Mouse (Mus musculus): ENCODE data around the gene Gm47996. TPM values are rescaled to one million over a fixed set of nuclear protein-coding genes. Genes with fewer than 3 reads are reported as not detected.

Gene Gm47996
- polyA plus RNA-seq, 1 experiment from 2014 or later = not detected

- H3K9ac ChIP-seq (ENCODE audit: low read length) = no peak overlapping the region
- H3K27me3 ChIP-seq (replicated peaks; ENCODE audit: control insufficient read depth, insufficient read depth, low read length) = no peaks in the 10 kb centered on the region
- no peaks in the 10 kb centered on the region for H3K36me3 ChIP-seq (ENCODE audit: control insufficient read depth, insufficient read depth, low read length)
- H3K4me2 ChIP-seq (ENCODE audit: low read length) = no peak overlapping the region
- no peak for DNase-seq (ENCODE audit: low spot score)
- H3K4me1 ChIP-seq (ENCODE audit: control insufficient read depth, insufficient read depth, low read length) = no peaks in the 10 kb centered on the region
- no peak for ATAC-seq
- no peak overlapping the region for H3K27ac ChIP-seq (ENCODE audit: low read depth, low read length)
- H3K9me3 ChIP-seq (replicated peaks; ENCODE audit: control insufficient read depth, low read length) = no peaks in the 10 kb centered on the region
- H3K4me3 ChIP-seq (ENCODE audit: low read depth, low read length) = no peak overlapping the region
- WGBS = 71% methylated on average over 3 of the region's 3 CpGs
These were observed 6.5 kb downstream of the Gm47996 start for GRCm38 (mm10) chr1:151216417-151216816.

DNA sequence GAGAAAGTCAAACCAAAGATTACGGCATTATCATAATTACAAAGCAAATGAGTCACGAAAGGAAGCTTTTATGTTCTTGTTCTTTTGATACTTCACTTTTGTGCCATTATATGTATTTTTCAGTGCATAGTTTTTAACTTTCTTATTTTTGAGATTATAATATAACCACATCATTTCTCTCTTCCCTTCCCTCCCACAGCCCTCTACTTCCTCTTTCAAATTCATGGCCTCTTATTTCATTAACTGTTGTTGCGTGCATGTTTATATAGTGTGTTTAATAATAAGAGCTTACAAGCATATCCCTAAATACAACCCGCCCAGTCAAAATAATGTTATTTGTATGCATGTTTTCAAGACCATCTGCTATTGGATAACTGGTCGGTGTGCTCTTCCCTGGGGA lies 9.1 kb downstream of the Gm47996 start:
- Histone ChIP-seq H3K9ac (ENCODE audit: low read length) (no peak overlapping the region), H3K36me3 (ENCODE audit: control insufficient read depth, insufficient read depth, low read length) (no peaks in the 10 kb centered on the region), H3K9me3 (replicated peaks; ENCODE audit: control insufficient read depth, low read length) (no peaks in the 10 kb centered on the region), H3K27ac (ENCODE audit: low read depth, low read length) (no peak overlapping the region), H3K4me3 (ENCODE audit: low read depth, low read length) (no peak overlapping the region), H3K4me2 (ENCODE audit: low read length) (no peak overlapping the region), H3K27me3 (replicated peaks; ENCODE audit: control insufficient read depth, insufficient read depth, low read length) (no peaks in the 10 kb centered on the region), H3K4me1 (ENCODE audit: control insufficient read depth, insufficient read depth, low read length) (no peaks in the 10 kb centered on the region)
- WGBS = 91% methylated on average over 5 of the region's 5 CpGs
- DNase-seq (ENCODE audit: low spot score) (no peak), ATAC-seq (no peak)

- Histone ChIP-seq H3K9ac (ENCODE audit: low read length) (no peak overlapping the region), H3K4me1 (ENCODE audit: control insufficient read depth, insufficient read depth, low read length) (no peaks in the 10 kb centered on the region), H3K9me3 (replicated peaks; ENCODE audit: control insufficient read depth, low read length) (no peaks in the 10 kb centered on the region), H3K4me3 (ENCODE audit: low read depth, low read length) (no peak overlapping the region), H3K27ac (ENCODE audit: low read depth, low read length) (no peak overlapping the region), H3K4me2 (ENCODE audit: low read length) (no peak overlapping the region), H3K27me3 (replicated peaks; ENCODE audit: control insufficient read depth, insufficient read depth, low read length) (no peaks in the 10 kb centered on the region), H3K36me3 (ENCODE audit: control insufficient read depth, insufficient read depth, low read length) (no peaks in the 10 kb centered on the region)
- no peak for ATAC-seq
- no peak for DNase-seq (ENCODE audit: low spot score)
- 74% methylated on average over 7 of the region's 7 CpGs for WGBS
These were observed 10.2 kb downstream of the Gm47996 start for GRCm38 (mm10) chr1:151220098-151220497.

DNA sequence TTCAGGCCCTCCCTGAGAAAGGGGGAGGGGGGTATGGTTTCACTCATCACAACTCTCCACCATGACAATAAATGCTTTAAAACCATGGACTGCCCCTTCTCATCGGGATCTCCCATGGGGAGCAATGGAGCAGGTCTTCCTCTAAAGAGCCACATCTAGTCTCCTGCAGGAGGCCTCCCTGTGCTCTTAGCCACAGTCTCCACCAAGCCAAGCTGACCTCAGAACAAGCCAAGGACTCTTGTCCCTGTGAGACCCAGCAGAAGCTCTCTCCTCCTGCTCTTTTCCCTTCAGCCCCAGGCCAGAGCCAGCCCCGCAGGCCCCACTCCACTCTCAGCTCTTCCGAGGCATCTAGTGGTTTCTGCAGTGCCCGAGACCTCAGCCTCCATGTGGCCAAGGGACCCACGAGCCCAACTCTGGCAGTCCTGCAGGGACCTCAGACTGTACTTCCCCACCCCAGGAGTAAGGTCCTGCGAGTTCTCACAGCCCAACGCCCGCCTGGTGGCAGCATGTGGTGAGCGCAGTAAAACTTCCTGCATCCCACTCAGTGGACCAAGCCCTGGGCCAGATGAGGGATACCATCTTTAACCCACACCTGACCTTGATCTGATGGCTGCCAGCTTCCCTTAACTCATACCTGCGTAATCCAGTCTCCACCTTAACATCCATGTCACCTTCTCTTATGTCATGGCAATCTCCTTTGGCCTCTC lies 12.8 kb downstream of the Gm47996 start:
- no peak for ATAC-seq
- Histone ChIP-seq H3K9me3 (replicated peaks; ENCODE audit: control insufficient read depth, low read length) (no peaks in the 10 kb centered on the region), H3K4me2 (ENCODE audit: low read length) (no peak overlapping the region), H3K4me3 (ENCODE audit: low read depth, low read length) (no peak overlapping the region), H3K27me3 (replicated peaks; ENCODE audit: control insufficient read depth, insufficient read depth, low read length) (no peaks in the 10 kb centered on the region), H3K27ac (ENCODE audit: low read depth, low read length) (no peak overlapping the region), H3K9ac (ENCODE audit: low read length) (no peak overlapping the region), H3K36me3 (ENCODE audit: control insufficient read depth, insufficient read depth, low read length) (no peaks in the 10 kb centered on the region), H3K4me1 (ENCODE audit: control insufficient read depth, insufficient read depth, low read length) (no peaks in the 10 kb centered on the region)
- 87% methylated on average over 10 of the region's 10 CpGs for WGBS
- DNase-seq (ENCODE audit: low spot score) = no peak

DNA sequence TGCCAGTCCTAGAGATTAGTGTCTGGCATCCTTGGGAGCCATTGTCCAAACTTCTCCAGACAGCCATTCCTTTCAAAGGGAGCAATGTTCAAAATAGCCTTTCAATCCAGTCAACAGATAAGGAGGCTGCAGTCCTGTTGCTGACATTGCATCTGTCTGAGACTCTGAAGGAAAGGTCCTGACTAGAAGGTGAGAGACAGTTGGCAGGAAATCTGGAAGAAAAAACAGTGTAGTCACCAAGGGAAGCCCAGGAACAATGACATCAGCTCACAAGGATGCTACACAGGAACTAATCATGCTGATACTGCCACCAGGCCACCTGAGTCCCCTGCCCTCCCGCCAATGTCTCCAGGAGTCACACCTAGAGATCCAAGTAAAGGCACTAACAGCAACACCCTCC lies 13.4 kb downstream of the Gm47996 start:
- WGBS = 93% methylated on average over 1 of the region's 1 CpGs
- no peak overlapping the region for H3K27ac ChIP-seq (ENCODE audit: low read depth, low read length)
- ATAC-seq (no peak), DNase-seq (ENCODE audit: low spot score) (no peak)
- H3K4me3 ChIP-seq (ENCODE audit: low read depth, low read length) = no peak overlapping the region
- H3K9me3 ChIP-seq (replicated peaks; ENCODE audit: control insufficient read depth, low read length) = no peaks in the 10 kb centered on the region
- no peaks in the 10 kb centered on the region for H3K27me3 ChIP-seq (replicated peaks; ENCODE audit: control insufficient read depth, insufficient read depth, low read length)
- no peak overlapping the region for H3K4me2 ChIP-seq (ENCODE audit: low read length)
- no peaks in the 10 kb centered on the region for H3K4me1 ChIP-seq (ENCODE audit: control insufficient read depth, insufficient read depth, low read length)
- no peak overlapping the region for H3K9ac ChIP-seq (ENCODE audit: low read length)
- no peaks in the 10 kb centered on the region for H3K36me3 ChIP-seq (ENCODE audit: control insufficient read depth, insufficient read depth, low read length)

DNA sequence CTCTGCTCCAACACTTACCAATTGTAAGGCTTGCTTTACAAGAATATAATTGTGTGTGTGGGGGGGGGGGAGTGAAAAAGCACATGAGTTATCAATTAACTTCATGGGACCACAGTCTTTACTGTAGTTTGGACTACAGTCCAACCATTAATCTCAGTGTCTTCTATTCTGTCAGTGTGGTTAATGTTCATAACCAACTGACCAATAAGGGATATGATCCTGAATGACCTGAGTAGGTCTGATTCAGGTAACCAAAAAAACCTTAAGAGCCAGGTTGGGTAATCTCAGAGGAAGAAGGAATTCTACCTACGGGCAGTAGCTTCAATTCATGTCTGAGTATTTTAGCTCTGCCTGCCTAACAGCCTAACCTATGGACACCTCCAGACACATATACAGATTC lies 14.6 kb downstream of the Gm47996 start:
- no peak overlapping the region for H3K4me2 ChIP-seq (ENCODE audit: low read length)
- no peaks in the 10 kb centered on the region for H3K4me1 ChIP-seq (ENCODE audit: control insufficient read depth, insufficient read depth, low read length)
- no peaks in the 10 kb centered on the region for H3K9me3 ChIP-seq (replicated peaks; ENCODE audit: control insufficient read depth, low read length)
- no peak overlapping the region for H3K4me3 ChIP-seq (ENCODE audit: low read depth, low read length)
- DNase-seq (ENCODE audit: low spot score) = no peak
- 96% methylated on average over 1 of the region's 1 CpGs for WGBS
- no peaks in the 10 kb centered on the region for H3K36me3 ChIP-seq (ENCODE audit: control insufficient read depth, insufficient read depth, low read length)
- no peak overlapping the region for H3K9ac ChIP-seq (ENCODE audit: low read length)
- ATAC-seq = no peak
- no peaks in the 10 kb centered on the region for H3K27me3 ChIP-seq (replicated peaks; ENCODE audit: control insufficient read depth, insufficient read depth, low read length)
- no peak overlapping the region for H3K27ac ChIP-seq (ENCODE audit: low read depth, low read length)

DNA sequence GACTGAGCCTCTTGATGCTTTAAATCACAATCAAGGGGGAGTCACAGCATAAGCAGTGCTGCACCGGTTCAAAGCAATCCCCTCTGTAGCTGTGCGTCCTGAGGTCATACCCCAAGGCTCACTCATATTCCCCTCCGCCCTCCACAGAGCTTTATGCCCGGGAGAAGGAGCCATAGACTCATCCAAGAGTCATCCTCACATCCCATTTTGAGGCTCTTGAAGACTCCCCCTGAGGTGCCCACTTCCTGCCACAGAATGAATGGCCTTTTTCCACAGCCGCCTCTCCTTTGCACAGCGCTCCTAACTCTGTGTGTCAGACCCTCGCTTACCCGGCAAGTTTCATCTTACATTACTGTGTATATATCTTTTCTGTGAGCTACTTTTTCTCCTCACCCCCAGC lies 17.6 kb downstream of the Gm47996 start:
- Histone ChIP-seq H3K36me3 (ENCODE audit: control insufficient read depth, insufficient read depth, low read length) (no peaks in the 10 kb centered on the region), H3K4me1 (ENCODE audit: control insufficient read depth, insufficient read depth, low read length) (no peaks in the 10 kb centered on the region), H3K27me3 (replicated peaks; ENCODE audit: control insufficient read depth, insufficient read depth, low read length) (no peaks in the 10 kb centered on the region), H3K4me3 (ENCODE audit: low read depth, low read length) (no peak overlapping the region), H3K9me3 (replicated peaks; ENCODE audit: control insufficient read depth, low read length) (no peaks in the 10 kb centered on the region), H3K27ac (ENCODE audit: low read depth, low read length) (no peak overlapping the region), H3K9ac (ENCODE audit: low read length) (no peak overlapping the region), H3K4me2 (ENCODE audit: low read length) (no peak overlapping the region)
- DNase-seq (ENCODE audit: low spot score) (no peak), ATAC-seq (no peak)
- WGBS = 82% methylated on average over 8 of the region's 8 CpGs

DNA sequence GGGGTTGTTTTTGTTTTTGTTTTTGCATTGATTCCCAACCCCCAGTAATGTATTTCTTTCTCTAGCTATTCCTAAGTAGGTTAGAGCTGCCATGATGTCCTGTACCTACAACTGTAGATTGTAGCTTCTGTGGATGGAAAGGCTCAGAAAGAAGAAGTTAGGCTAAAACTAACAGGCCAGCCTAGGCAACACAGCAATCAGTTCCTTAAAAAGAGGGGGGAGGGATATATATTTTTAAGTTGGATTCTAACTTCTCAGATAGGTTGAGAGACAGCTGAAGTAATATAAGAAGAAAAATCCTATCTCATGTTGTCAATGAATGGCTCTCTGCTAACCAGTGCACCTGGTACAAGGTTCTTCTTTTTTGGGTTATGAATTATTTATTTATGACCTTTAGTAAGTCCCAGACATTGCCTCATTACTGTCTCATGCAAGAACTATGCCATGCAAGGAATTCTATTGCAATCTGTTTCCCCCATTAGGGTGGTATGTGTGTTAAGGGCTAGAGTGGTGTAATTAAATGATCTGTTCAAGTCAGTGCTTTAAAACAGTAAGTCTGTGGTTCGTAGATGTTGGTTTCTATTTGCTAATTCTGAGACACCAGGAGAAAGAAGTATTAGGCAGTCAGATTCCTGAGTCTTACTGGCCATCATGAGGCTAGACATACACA lies 18.5 kb downstream of the Gm47996 start:
- WGBS = 70% methylated on average over 1 of the region's 1 CpGs

DNA sequence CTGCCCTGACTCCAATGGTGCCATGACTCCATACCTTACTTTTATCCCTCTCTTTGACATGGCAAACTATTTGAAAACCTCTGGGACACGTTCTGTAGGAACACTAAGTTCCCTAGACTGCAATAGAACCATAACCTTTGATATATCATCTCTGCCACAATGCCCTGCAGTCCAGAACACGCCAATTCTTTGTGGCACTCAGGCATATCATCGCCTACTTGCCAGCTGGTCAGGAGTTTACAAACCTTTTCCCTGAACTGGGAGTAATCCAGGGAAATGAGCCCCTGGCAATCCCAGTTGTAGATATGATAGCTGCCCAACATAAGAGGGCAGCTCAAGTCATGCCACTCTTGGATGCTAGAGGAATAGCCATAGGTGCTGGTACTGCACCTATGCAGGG lies 22.4 kb downstream of the Gm47996 start:
- Histone ChIP-seq H3K4me3 (ENCODE audit: low read depth, low read length) (no peak overlapping the region), H3K27ac (ENCODE audit: low read depth, low read length) (no peak overlapping the region), H3K9ac (ENCODE audit: low read length) (no peak overlapping the region), H3K9me3 (replicated peaks; ENCODE audit: control insufficient read depth, low read length) (no peaks in the 10 kb centered on the region), H3K27me3 (replicated peaks; ENCODE audit: control insufficient read depth, insufficient read depth, low read length) (no peaks in the 10 kb centered on the region), H3K4me1 (ENCODE audit: control insufficient read depth, insufficient read depth, low read length) (no peaks in the 10 kb centered on the region), H3K4me2 (ENCODE audit: low read length) (no peak overlapping the region), H3K36me3 (ENCODE audit: control insufficient read depth, insufficient read depth, low read length) (no peaks in the 10 kb centered on the region)
- ATAC-seq = no peak
- DNase-seq (ENCODE audit: low spot score) = no peak
- WGBS = 82% methylated on average over 3 of the region's 3 CpGs

More for the DNA sequence above, 18.5 kb downstream of the Gm47996 start:
- H3K9ac ChIP-seq (ENCODE audit: low read length) = no peak overlapping the region
- no peaks in the 10 kb centered on the region for H3K9me3 ChIP-seq (replicated peaks; ENCODE audit: control insufficient read depth, low read length)
- H3K4me2 ChIP-seq (ENCODE audit: low read length) = no peak overlapping the region
- ATAC-seq (no peak), DNase-seq (ENCODE audit: low spot score) (no peak)
- no peaks in the 10 kb centered on the region for H3K4me1 ChIP-seq (ENCODE audit: control insufficient read depth, insufficient read depth, low read length)
- no peaks in the 10 kb centered on the region for H3K36me3 ChIP-seq (ENCODE audit: control insufficient read depth, insufficient read depth, low read length)
- H3K27ac ChIP-seq (ENCODE audit: low read depth, low read length) = no peak overlapping the region
- H3K27me3 ChIP-seq (replicated peaks; ENCODE audit: control insufficient read depth, insufficient read depth, low read length) = no peaks in the 10 kb centered on the region
- no peak overlapping the region for H3K4me3 ChIP-seq (ENCODE audit: low read depth, low read length)
